Mouse (Mus musculus) hindbrain, embryonic 16.5 days (tissue): ENCODE data around the gene Tnfaip8l2. TPM values are rescaled to one million over a fixed set of nuclear protein-coding genes. Genes with fewer than 3 reads are reported as not detected.
"Not testable (repeated sequence)": the region's sequence is repeated elsewhere in the genome, so short reads cannot be mapped to it uniquely, and the experiment has no call there.

Experiments used
- ATAC-seq: fragments of 200-750 bp; cut with Nextera tagmentation; 2 replicates; pipeline ENCODE4 v1.8.0; 2017; ENCODE audit warnings: moderate TSS enrichment, moderate library complexity
- H3K27ac ChIP-seq: fragments of 300-500 bp; sonication (generic); 2 replicates; pipeline ENCODE4 v1.5.1; 2014; ENCODE audit warnings: low read depth, mild to moderate bottlenecking, control low read depth, low read length, moderate library complexity
- H3K27me3 ChIP-seq: fragments of 300-500 bp; sonication (generic); replicated peaks from 2 replicates; pipeline ENCODE4 v1.6.1; 2014; ENCODE audit warnings: low read length; ENCODE audit not compliant: control insufficient read depth, insufficient read depth
- H3K36me3 ChIP-seq: fragments of 300-500 bp; sonication (generic); 2 replicates; pipeline ENCODE4 v1.6.1; 2014; ENCODE audit warnings: mild to moderate bottlenecking, low read length, moderate library complexity, mixed read lengths; ENCODE audit not compliant: control insufficient read depth, insufficient read depth
- H3K4me1 ChIP-seq: fragments of 300-500 bp; sonication (generic); 2 replicates; pipeline ENCODE4 v1.6.1; 2014; ENCODE audit warnings: low read depth, low read length; ENCODE audit not compliant: control insufficient read depth, insufficient read depth
- H3K4me2 ChIP-seq: fragments of 300-500 bp; sonication (generic); 2 replicates; pipeline ENCODE4 v1.6.1; 2014; ENCODE audit warnings: mild to moderate bottlenecking, low read length, control low read depth, moderate library complexity
- H3K4me3 ChIP-seq: fragments of 300-500 bp; sonication (generic); 2 replicates; pipeline ENCODE4 v1.5.1; 2014; ENCODE audit warnings: mild to moderate bottlenecking, low read length, control low read depth, moderate library complexity
- H3K9ac ChIP-seq: fragments of 300-500 bp; sonication (generic); 2 replicates; pipeline ENCODE4 v1.6.1; 2014; ENCODE audit warnings: low read depth, mild to moderate bottlenecking, control low read depth, low read length, moderate library complexity
- H3K9me3 ChIP-seq: fragments of 300-500 bp; sonication (generic); 2 replicates; pipeline ENCODE4 v1.6.1; 2014; ENCODE audit warnings: mild to moderate bottlenecking, low read length, moderate library complexity; ENCODE audit not compliant: control insufficient read depth
- WGBS: fragments of 180-500 bp; shearing (Covaris S2); extraction: QIAGEN DNeasy Blood & Tissue Kit; methylation state at CpG from one replicate; pipeline ENCODE4 v1.1.7; 2014; 5-methylcytosine and 5-hydroxymethylcytosine counted together
- polyA plus RNA-seq: library from polyadenylated mRNA; unstranded; fragments of >200 nt; fragmentation: Nextera tagmentation; extraction: Ambion mirVana; gene quantifications from 2 replicates; pipeline ENCODE4 v1.2.1, GENCODE M21; 2015

The Tnfaip8l2 gene
- polyA plus RNA-seq, 1 experiment from 2014 or later: 3.0 TPM

DNA sequence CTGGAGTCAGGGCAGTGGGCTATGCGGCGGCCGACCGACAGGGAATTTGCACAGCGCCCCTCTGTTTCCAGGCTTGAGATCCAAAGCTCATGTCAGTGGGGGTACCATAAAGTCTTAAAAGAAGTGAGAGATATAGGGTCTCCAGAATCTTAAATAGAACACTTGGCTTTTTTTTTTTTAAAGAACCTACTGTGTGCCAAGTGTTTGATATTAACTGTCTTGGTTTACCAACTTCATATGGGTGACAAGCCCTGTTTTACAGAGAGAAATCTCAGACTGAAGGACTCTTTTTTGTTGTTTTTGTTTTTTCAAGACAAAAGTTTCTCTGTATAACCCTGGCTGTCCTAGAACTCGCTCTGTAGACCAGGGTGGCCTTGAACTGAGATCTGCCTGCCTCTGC, 1.4 kb downstream of the Tnfaip8l2 start:
- ATAC-seq: no peak
- Histone ChIP-seq H3K27ac (no peak overlapping the region), H3K36me3 (peaks cover 8% of the 10 kb centered on the region; the same call in 1 of the 2 replicates), H3K9me3 (no peaks in the 10 kb centered on the region), H3K4me1 (peaks cover 2% of the 10 kb centered on the region), H3K9ac (no peak overlapping the region), H3K27me3 (no peaks in the 10 kb centered on the region), H3K4me2 (no peak overlapping the region), H3K4me3 (no peak overlapping the region)
- 91% methylated on average over 6 of the region's 6 CpGs for WGBS

DNA sequence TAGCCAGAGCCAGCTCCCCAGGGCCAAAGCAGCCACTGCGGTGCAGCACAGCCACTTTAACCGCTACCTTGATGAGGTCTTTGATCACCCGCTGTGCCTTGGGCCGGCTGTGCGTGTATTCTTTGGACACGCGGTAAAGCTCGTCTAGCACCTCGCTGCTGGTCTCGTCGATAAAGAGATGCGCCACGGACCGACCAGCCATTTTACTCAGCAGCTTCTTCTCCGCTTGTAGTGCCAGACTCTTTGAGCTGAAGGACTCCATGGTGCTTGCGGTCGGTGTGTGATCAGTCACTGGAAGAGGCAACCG, 1.9 kb downstream of the Tnfaip8l2 start:
- Histone ChIP-seq H3K4me1 (peaks cover 8% of the 10 kb centered on the region), H3K4me3 (no peak overlapping the region), H3K9me3 (no peaks in the 10 kb centered on the region), H3K4me2 (no peak overlapping the region), H3K9ac (no peak overlapping the region), H3K36me3 (peaks cover 8% of the 10 kb centered on the region; the same call in 1 of the 2 replicates), H3K27me3 (no peaks in the 10 kb centered on the region), H3K27ac (no peak overlapping the region)
- WGBS: 70% methylated on average over 18 of the region's 18 CpGs
- no peak for ATAC-seq

DNA sequence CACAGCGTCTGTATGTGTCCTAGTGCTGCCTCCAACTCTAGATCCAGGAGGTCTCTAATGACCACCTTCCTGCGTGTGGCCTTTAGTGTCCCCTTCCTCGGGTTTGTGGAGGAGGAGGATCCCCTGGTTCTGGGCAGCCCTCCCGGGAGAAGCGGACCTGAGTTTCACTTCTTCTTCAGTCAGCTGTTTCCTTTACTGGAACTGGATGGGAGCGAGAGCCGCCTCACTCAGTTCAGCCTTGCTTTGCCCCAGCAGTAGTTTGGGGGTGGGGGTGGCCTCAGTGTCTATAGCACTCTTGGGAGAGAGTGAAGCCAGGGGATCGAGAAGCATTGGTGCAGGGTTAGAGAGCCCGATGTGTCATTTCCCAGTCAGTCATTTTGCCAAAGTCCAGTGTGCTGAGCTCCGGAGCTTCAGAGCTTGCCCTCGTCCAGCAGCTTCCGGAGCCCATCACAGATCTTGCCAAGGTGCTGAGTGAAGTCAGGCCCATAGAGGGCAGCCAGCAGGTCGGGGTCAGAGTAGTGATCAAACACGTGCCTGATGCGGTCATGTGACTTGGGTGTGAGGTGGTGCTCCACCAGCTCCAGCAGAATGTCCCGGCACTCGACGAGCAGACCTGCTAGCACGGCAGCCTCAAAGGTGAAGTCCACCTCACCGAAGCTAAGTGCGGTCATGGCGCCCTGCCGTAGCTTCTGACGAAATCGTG, 2.4 kb downstream of the Tnfaip8l2 start:
- no peak for ATAC-seq
- Histone ChIP-seq H3K4me2 (no peak overlapping the region), H3K36me3 (peaks cover 8% of the 10 kb centered on the region; the same call in 1 of the 2 replicates), H3K27ac (no peak overlapping the region), H3K9ac (no peak overlapping the region), H3K4me3 (no peak overlapping the region), H3K27me3 (no peaks in the 10 kb centered on the region), H3K9me3 (no peaks in the 10 kb centered on the region), H3K4me1 (peaks cover 12% of the 10 kb centered on the region)
- WGBS: 73% methylated on average over 25 of the region's 25 CpGs

DNA sequence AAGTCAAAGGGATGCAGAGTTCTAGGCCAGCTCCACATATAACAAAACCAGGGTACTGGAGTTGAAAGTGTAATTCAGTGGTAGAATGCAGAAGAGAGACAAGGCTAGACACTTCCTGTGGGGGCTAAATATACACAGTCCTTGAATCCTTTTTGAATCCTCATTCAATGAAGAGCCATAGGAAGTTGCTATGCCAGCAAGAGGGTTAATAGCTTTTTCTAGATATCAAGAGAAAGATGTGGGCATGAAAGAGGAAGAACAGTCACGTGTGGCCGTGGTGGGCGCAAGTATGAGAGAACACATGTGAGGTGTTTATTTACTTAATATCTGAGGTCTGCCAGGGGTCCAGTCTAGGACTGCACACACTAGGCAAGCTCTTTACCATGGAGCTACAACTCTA, 5.8 kb downstream of the Tnfaip8l2 start:
- Histone ChIP-seq H3K27me3 (no peaks in the 10 kb centered on the region), H3K9me3 (no peaks in the 10 kb centered on the region), H3K36me3 (peaks cover 6% of the 10 kb centered on the region; the same call in 1 of the 2 replicates), H3K27ac (no peak overlapping the region), H3K9ac (no peak overlapping the region), H3K4me3 (no peak overlapping the region), H3K4me2 (no peak overlapping the region), H3K4me1 (peaks cover 18% of the 10 kb centered on the region)
- no peak for ATAC-seq
- WGBS: 94% methylated on average over 3 of the region's 3 CpGs

DNA sequence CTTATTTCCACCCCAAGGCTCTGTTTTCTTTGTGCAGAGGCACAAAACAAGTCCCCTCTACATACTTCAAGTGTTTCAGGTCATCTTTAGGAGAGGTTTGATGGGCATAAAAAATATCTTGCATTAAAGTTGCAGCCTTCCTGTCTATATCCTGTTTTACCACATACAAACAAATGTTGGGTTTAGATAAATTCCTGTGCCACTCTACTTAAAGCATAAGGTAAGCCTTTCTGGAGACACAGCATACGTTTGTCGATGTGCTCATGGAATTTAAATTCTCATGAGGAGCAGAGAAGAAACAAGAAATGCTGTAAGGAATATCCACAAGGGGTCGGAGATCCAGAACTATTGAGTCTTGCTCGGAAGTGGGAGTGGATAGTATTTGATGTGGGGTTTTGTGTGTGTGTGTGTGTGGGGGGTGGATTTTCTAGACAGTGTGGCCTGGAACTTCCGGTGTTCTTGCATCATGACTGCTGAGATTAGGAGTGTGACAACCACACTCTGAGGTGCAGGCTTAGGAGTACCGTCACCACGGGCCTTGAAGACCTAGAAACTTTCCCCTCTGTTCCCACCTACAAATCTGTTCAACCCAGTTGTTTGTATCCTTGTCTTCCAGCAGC, 6.6 kb downstream of the Tnfaip8l2 start:
- Histone ChIP-seq H3K36me3 (peaks cover 4% of the 10 kb centered on the region; the same call in 1 of the 2 replicates), H3K9ac (peak overlapping the region; percentile 11), H3K4me3 (peak overlapping the region; percentile 38), H3K4me2 (peak overlapping the region; percentile 66), H3K27ac (no peak overlapping the region), H3K27me3 (no peaks in the 10 kb centered on the region), H3K9me3 (no peaks in the 10 kb centered on the region), H3K4me1 (peaks cover 18% of the 10 kb centered on the region)
- WGBS: 95% methylated on average over 7 of the region's 7 CpGs
- ATAC-seq: no peak

DNA sequence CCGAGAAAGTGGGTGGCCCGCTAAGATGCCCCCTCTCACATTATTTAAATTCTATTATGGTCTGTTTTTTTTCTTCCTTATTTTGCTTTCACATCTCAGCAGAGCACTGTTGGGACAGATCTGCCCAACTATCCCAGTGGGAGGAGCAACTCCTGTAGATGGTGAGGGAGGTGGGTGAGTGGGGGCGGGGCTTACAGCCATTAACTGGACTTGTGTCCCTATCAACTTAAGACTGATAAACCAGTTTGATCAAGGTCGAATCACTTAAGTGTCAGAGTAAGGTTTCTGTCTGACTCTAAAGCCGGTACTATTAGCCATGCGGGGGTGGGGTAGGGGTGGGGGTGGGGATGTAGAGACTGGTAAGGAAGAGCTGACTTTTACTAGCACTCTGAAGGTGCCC, 7.1 kb downstream of the Tnfaip8l2 start:
- Histone ChIP-seq H3K9ac (peak overlapping the region; percentile 11; the same call in 1 of the 2 replicates), H3K9me3 (no peaks in the 10 kb centered on the region), H3K27ac (no peak overlapping the region), H3K4me2 (peak overlapping the region; percentile 66), H3K4me3 (peak overlapping the region; percentile 38), H3K36me3 (peaks cover 5% of the 10 kb centered on the region; the same call in 1 of the 2 replicates), H3K27me3 (no peaks in the 10 kb centered on the region), H3K4me1 (peaks cover 18% of the 10 kb centered on the region)
- ATAC-seq: no peak
- WGBS: 34% methylated on average over 6 of the region's 6 CpGs

DNA sequence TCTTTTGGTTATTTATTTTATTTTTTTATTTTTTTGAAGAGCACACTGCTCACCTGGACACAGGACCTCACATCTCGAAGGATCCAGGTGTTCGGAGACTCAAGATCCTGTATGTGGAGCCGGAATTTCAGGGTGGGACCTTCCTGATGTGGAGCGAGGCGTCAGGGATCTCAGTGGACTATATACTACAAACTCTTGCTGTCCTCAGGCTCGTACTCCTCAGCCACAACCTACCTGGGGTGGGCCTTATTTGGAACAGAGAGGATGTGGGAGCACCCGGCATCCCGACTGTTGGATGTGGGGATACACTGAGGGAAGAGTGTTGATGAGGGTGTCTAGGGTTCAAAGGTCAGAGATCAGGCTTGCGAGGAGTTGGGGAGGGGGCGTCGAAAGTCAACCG, 8.0 kb downstream of the Tnfaip8l2 start:
- Histone ChIP-seq H3K4me1 (peaks cover 20% of the 10 kb centered on the region), H3K4me3 (peak overlapping the region; percentile 45)
- ATAC-seq: peak; percentile 73
- H3K4me2 ChIP-seq, H3K27ac ChIP-seq, H3K36me3 ChIP-seq, H3K9me3 ChIP-seq, H3K27me3 ChIP-seq, H3K9ac ChIP-seq: not testable (repeated sequence)
- no CpG with 5 or more reads among the region's 12 CpGs for WGBS

DNA sequence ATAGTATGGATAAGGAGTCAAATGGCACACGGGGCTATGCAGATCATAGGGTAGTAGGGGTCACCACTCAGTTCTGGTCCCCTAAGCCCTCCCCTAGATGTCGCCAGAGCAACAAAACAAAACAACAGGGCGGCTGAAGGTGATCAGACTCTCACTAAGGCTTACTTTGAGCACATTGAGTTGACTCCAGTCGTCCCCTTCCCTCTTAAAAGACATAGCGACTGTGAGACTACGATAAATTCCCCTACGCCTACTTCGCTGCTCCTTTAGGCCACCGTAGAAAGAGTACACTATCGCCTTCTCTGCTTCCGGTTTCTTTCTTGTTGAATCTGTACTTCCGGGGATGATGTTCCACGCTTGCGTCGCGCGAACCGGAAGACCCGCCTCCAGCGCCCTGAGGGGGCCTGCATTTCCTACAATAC, 8.5 kb downstream of the Tnfaip8l2 start, which contains the start of the genes Scnm1 and Lysmd1:
Gene Scnm1 (minus strand): TSS at position 332 of the 422 bp plus-strand sequence.
Gene Lysmd1 (plus strand): TSS at position 409 of the 422 bp plus-strand sequence.
- no peaks in the 10 kb centered on the region for H3K27me3 ChIP-seq
- H3K9me3 ChIP-seq: no peaks in the 10 kb centered on the region
- WGBS: 0% methylated on average over 20 of the region's 20 CpGs
- H3K4me2 ChIP-seq: peak within 1 kb of the TSS; percentile 88
- peak; percentile 96 for ATAC-seq
- H3K4me3 ChIP-seq: peak within 1 kb of the TSS; percentile 45
- H3K9ac ChIP-seq: peak within 1 kb of the TSS; percentile 59
- peaks cover 5% of the 10 kb centered on the region; the same call in 1 of the 2 replicates for H3K36me3 ChIP-seq
- peak within 1 kb of the TSS; percentile 15 for H3K27ac ChIP-seq
- H3K4me1 ChIP-seq: peaks cover 20% of the 10 kb centered on the region

DNA sequence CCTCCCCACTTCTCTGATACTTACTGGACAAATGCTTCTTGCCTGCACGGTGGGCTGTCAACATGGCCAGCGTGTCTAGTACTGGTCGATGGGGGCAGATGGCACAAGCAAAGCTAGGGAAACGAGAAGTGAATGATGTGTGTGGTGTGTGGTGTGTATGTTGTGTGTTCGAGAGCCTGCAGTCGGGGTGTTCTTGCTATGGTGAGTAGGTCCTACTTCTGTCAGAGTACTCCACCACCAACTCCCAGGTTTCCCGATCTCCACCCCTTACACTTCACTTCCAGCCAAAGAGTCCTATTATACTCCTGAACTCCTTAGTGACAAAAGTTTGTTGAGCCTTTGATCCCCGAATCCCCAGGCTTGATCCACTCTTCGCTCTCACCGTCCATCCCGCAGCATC, 9.0 kb downstream of the Tnfaip8l2 start:
- peak overlapping the region; percentile 88 for H3K4me2 ChIP-seq
- no peaks in the 10 kb centered on the region for H3K9me3 ChIP-seq
- peaks cover 5% of the 10 kb centered on the region; the same call in 1 of the 2 replicates for H3K36me3 ChIP-seq
- H3K4me1 ChIP-seq: peaks cover 20% of the 10 kb centered on the region
- WGBS: 60% methylated on average over 11 of the region's 11 CpGs
- peak overlapping the region; percentile 59 for H3K9ac ChIP-seq
- H3K4me3 ChIP-seq: peak overlapping the region; percentile 45
- peak; percentile 16; the same call in 1 of the 2 replicates for ATAC-seq
- no peaks in the 10 kb centered on the region for H3K27me3 ChIP-seq
- H3K27ac ChIP-seq: peak overlapping the region; percentile 15
